Mouse (Mus musculus) ES-E14 (cell line): Measurements from ENCODE around the gene Sbp. TPM values are rescaled to one million over a fixed set of nuclear protein-coding genes. Genes with fewer than 3 reads are reported as not detected.

ENCODE experiments used
- DNase-seq: peaks from one replicate; pipeline ENCODE4 v3.0.0-alpha.2; 2013; ENCODE audit warnings: low read depth, low spot score
- H3K27ac ChIP-seq: 2 replicates; pipeline ENCODE4 v1.5.1; 2012; ENCODE audit warnings: low read depth, mild to moderate bottlenecking, low read length, moderate library complexity, mixed read lengths; ENCODE audit not compliant: poor library complexity, insufficient read depth, severe bottlenecking
- H3K36me3 ChIP-seq: 2 replicates; pipeline ENCODE4 v1.6.1; 2012; ENCODE audit warnings: mild to moderate bottlenecking, low read length, moderate library complexity, mixed read lengths; ENCODE audit not compliant: control insufficient read depth, poor library complexity, insufficient read depth, severe bottlenecking
- H3K4me1 ChIP-seq, 2 experiments: fragments of 150-350 bp in 1 of 2; sonication (generic) in 1 of 2; 2 replicates each; pipeline ENCODE4 v1.6.1; 2012; ENCODE audit warnings: low read length in 2 of 2, mild to moderate bottlenecking in 1 of 2, mixed read lengths in 1 of 2; ENCODE audit not compliant: control insufficient read depth in 2 of 2, insufficient read depth in 2 of 2, poor library complexity in 1 of 2
- H3K4me3 ChIP-seq, 2 experiments: fragments of 150-350 bp in 1 of 2; sonication (generic) in 1 of 2; 2 replicates each; pipeline ENCODE4 v1.5.1; 2012; ENCODE audit warnings: low read length in 2 of 2, low read depth in 1 of 2, mild to moderate bottlenecking in 1 of 2, mixed read lengths in 1 of 2; ENCODE audit not compliant: insufficient read depth in 1 of 2, poor library complexity in 1 of 2, severe bottlenecking in 1 of 2
- H3K9ac ChIP-seq: 2 replicates; pipeline ENCODE4 v1.6.1; 2012; ENCODE audit warnings: low read depth, mild to moderate bottlenecking, low read length, mixed read lengths; ENCODE audit not compliant: poor library complexity, insufficient read depth, severe bottlenecking
- H3K9me3 ChIP-seq: fragments of 150-350 bp; sonication (generic); 2 replicates; pipeline ENCODE4 v1.6.1; 2012; ENCODE audit warnings: low read depth, mild to moderate bottlenecking, low read length; ENCODE audit not compliant: control insufficient read depth, insufficient read depth
- CHD2 ChIP-seq: IDR thresholded peaks from 2 replicates; pipeline ENCODE4 v1.6.1; 2014; ENCODE audit warnings: mild to moderate bottlenecking, low read depth, low read length, inconsistent platforms
- HCFC1 ChIP-seq: IDR thresholded peaks from 2 replicates; pipeline ENCODE4 v1.6.1; 2012; ENCODE audit warnings: low read length, inconsistent platforms, borderline replicate concordance; ENCODE audit not compliant: insufficient read depth
- MAFK ChIP-seq: IDR thresholded peaks from 2 replicates; pipeline ENCODE4 v1.6.1; 2014; ENCODE audit warnings: mild to moderate bottlenecking, low read depth, low read length, inconsistent platforms; ENCODE audit not compliant: insufficient read depth
- ZC3H11A ChIP-seq: IDR thresholded peaks from 2 replicates; pipeline ENCODE4 v1.6.1; 2012; ENCODE audit warnings: low read depth, mild to moderate bottlenecking, inconsistent platforms, low read length, borderline replicate concordance
- ZNF384 ChIP-seq: IDR thresholded peaks from 2 replicates; pipeline ENCODE4 v1.6.1; 2012; ENCODE audit warnings: low read depth, low read length, inconsistent platforms
- in situ Hi-C, 2 experiments: fragments of 600-800 bp; cut with MboI; formaldehyde crosslinking; loops; one replicate each; pipeline ENCODE4 v1.15.1; 2025; ENCODE audit warnings: low sequenced_read_pairs in 2 of 2, inconsistent platforms in 1 of 2; ENCODE audit not compliant: unreplicated experiment in 2 of 2
- total RNA-seq: library from RNA; depleted of rRNA; stranded (reverse); fragments of 300-350 nt; gene quantifications from 2 replicates; pipeline ENCODE4 v1.2.3, GENCODE M21; 2012

Gene Sbp
- total RNA-seq, 1 experiment: not detected

DNA sequence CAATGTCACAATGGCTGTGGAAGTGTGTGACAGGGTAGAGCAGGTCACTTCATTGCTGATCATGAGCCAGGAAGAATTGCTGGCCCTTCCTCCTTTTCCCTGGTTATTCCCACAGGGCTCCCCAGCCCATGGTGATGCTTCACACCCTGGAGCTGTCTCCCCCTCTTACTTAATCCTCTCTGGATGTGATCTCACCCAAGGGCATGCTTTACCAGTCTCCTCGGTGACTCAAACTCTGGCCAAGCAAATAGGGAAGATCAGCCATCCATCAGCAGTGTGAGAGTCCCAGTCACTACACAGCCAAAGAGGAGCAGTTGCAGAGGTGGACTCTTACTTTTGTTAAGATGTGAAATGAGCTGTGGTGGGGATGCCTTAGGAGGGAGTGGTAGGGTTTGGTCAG lies 43.5 kb downstream of the Sbp start:
- Histone ChIP-seq H3K9ac (no peak overlapping the region), H3K36me3 (no peaks in the 10 kb centered on the region), H3K9me3 (no peaks in the 10 kb centered on the region), H3K4me3 (no peak overlapping the region), H3K27ac (no peak overlapping the region), H3K4me1 (peaks cover 0 to 6% of the 10 kb centered on the region in 2 experiments; a peak in 1 of 4 replicates)
- in situ Hi-C loops: no loop called here
- no peak for DNase-seq
- TF ChIP-seq ZNF384 (no peak), CHD2 (no peak), MAFK (no peak), ZC3H11A (no peak), HCFC1 (no peak)

DNA sequence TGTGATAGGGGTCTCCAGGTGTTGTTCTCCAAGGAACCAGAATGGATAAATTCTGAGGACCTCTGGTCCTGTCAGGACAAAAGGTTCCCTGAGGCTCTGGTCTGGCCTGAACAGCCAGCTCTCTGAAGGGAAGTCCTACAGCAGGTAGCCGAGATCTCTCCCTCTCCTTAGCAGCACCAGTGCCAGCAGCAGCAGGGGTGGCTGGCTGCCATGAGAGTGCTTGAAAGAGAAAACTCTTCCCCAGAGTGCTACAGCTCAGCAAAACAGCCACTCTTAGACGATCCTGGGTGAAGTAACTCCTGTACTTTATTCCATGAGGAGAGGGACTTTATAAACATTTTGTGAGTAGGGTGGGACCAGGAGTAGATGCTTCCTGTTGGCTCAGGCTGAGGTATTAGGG lies 48.3 kb downstream of the Sbp start:
- TF ChIP-seq HCFC1 (no peak), CHD2 (no peak), ZNF384 (no peak), MAFK (no peak), ZC3H11A (no peak)
- DNase-seq: no peak
- peaks cover 0 to 14% of the 10 kb centered on the region in 2 experiments; a peak in 2 of 4 replicates for H3K4me1 ChIP-seq
- H3K4me3 ChIP-seq: no peak overlapping the region
- H3K36me3 ChIP-seq: no peaks in the 10 kb centered on the region
- no peak overlapping the region for H3K27ac ChIP-seq
- H3K9me3 ChIP-seq: no peaks in the 10 kb centered on the region
- no peak overlapping the region for H3K9ac ChIP-seq
- in situ Hi-C loops: no loop called here

DNA sequence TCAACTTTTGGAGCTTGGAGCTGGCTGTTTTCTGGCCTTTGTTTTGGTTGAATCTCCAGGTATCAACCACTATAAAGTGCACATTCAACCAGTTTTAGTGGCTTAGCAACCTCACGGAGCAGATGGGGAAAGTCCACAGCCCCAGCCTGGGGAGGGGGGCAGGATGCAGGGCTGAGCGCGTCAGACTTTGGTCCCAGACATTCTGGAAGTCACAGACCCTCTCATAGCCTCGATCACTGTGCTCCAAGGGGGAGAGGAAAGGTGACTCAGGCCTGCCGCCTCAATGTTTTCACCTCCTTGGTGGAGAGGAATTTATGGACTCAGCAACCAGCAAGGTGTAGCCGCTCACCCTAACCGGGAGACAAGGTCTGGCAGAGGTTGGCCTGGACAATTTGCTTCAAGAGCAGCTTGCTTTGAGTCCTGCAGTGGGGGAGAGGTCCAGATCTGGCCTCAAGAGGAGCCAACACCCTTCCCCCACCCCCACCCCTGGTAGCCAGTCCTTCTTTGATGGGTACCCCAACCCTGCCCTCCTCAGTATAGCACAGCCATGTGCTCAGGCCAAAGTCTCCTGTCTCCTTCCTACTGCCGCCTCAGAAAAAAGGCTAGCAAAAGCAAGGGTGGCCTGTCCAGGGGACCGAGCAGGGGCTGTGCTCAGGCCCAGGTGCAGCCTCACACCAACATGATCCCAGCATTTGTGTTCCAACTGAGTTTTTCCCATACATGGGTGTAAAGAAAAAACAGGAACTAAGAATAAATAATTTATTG lies 51.5 kb downstream of the Sbp start:
- Histone ChIP-seq H3K27ac (no peak overlapping the region), H3K9me3 (no peaks in the 10 kb centered on the region), H3K4me3 (no peak overlapping the region), H3K9ac (no peak overlapping the region; the same call in 1 of the 2 replicates), H3K36me3 (no peaks in the 10 kb centered on the region), H3K4me1 (peaks cover 0 to 18% of the 10 kb centered on the region in 2 experiments; a peak in 2 of 4 replicates)
- TF ChIP-seq ZNF384: no peak
- no peak for TF ChIP-seq CHD2
- TF ChIP-seq HCFC1: no peak
- TF ChIP-seq MAFK: no peak
- TF ChIP-seq ZC3H11A: no peak
- no peak for DNase-seq
- in situ Hi-C loops: no loop called here

DNA sequence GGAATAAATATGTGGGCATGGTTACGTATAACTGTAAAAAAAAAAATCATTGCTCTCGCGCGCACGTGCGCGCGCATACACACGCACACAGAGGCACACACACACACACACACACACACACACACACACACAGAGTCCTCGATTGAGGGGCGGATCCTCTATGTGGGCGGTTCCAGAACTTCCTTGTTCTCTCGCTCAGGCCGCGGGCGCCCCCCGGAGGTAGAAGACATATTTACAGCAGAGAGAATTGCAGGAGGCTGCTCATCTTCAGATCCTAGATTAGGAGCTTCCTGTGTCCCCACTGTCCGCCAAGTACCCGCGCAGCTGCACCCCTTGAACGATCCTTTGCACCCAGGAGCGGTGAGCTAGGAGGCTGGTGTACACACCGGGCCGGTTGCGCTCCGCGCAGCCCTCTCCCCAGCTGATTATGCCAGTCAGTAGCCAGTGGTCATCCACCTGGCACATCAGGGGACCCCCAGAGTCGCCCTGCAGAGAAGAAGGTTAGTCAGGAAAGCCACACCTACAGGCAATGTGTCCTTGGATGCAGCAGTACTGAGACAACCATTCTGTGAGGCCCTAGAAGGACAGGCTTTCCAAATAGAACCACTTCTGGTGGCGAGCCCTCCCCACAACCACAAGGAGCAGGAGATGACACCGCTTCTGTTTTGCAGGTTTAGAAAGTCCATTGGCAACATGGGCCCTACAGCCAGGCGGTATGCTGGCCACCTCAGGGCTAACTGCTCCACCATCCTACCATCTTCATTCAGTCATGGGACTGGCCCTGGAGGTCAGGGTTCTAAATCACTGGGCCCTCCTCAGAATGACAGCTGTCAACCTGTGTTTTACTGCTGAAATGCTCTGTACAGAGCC lies 52.3 kb downstream of the Sbp start:
- DNase-seq: peak; percentile 96
- Histone ChIP-seq H3K4me1 (peaks cover 0 to 22% of the 10 kb centered on the region in 2 experiments; a peak in 2 of 4 replicates), H3K9ac (no peak overlapping the region), H3K4me3 (peak overlapping the region; percentile 14 to 19; a peak in 2 of 4 replicates), H3K9me3 (no peaks in the 10 kb centered on the region), H3K27ac (no peak overlapping the region), H3K36me3 (no peaks in the 10 kb centered on the region)
- peak; percentile 87 for TF ChIP-seq ZNF384
- TF ChIP-seq MAFK: no peak
- in situ Hi-C loops: no loop called here
